Mouse (Mus musculus) megakaryocyte, adult 5-6 weeks (primary cell): ENCODE measurements around the gene 1700020N01Rik. TPM values are rescaled to one million over a fixed set of nuclear protein-coding genes. Genes with fewer than 3 reads are reported as not detected.

Experiments
- ATAC-seq: 2 replicates; pipeline ENCODE4 v1.8.0; 2016; ENCODE audit warnings: mild to moderate bottlenecking, inconsistent platforms; ENCODE audit not compliant: poor library complexity, severe bottlenecking
- total RNA-seq, 2 experiments: library from RNA; stranded (forward) in 1 of 2; stranded (reverse) in 1 of 2; fragments of 153-499, 151-499 nt in 1 of 2; fragments of 221-1000, 200-1000 nt in 1 of 2; gene quantifications; 2 replicates each; pipeline versions ENCODE4 v1.2.3 to v1.2.4; 2015 to 2017

1700020N01Rik gene
- total RNA-seq, 2 experiments from 2014 or later: not detected

DNA sequence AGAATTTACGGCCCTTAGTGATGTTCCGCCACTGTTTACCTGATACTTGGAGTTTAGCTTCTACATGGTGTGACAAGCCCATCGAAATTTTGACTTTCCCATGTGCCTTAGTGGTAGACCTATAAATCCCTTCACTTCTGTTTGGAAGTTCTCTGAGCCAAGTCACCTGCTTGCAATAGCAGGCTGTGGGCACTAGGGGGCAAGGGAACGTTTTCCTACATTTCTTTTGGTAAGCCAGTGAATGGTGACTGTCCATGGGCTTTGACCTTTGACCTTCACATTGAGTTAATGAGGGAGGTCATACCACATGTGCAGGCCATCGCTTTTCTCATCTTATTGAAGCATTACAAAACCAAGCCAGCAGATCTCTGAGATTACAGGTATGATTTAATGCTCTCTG, 8.0 kb downstream of the 1700020N01Rik start:
- peak; percentile 84 for ATAC-seq

DNA sequence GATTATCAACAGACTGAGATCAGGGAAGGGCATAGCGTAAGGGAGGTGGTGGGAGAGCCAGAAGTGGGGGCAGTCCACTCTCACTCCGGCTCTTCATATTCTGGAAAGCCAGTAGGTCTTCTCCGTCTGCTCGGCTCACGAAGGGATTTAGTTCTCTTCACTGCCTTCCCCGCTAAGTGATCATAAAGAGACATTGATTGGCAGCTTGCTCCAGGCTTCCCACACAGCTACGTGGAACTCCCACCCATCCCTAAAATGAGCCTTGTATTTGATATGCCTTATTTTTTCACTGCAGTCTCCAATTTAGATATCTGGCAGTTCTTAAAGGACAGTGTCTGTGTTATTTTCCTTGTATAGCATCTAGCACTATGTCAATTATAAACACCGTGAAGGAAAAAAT, 11.5 kb downstream of the 1700020N01Rik start:
- ATAC-seq: no peak

DNA sequence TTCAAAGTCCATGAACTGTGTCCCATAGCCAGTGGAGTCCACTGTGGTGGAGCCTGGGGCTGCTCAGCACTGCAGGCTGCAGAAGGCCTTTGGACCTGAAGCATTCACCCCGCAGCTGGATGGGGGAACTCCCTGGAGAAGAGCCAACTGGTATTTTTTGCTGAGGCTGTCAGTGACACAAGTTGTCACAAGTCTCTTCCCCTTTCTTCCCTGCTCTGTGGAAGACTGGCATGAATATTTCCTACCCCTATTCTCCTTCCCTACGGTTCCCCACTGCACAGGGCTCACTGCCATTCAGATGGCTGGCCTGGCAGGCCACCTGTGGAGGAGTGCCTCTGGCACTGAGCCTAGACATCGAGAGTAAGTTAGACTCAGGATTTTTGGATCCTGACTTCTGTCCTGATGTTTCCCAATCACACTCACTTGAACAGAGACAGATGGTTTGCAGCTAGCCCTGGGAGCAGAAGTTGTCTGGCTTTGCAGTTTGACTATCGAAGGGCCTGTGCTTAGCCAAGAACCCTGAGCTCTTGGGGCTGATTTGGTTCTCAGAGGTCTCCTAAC, 12.1 kb downstream of the 1700020N01Rik start:
- ATAC-seq: peak; percentile 59

DNA sequence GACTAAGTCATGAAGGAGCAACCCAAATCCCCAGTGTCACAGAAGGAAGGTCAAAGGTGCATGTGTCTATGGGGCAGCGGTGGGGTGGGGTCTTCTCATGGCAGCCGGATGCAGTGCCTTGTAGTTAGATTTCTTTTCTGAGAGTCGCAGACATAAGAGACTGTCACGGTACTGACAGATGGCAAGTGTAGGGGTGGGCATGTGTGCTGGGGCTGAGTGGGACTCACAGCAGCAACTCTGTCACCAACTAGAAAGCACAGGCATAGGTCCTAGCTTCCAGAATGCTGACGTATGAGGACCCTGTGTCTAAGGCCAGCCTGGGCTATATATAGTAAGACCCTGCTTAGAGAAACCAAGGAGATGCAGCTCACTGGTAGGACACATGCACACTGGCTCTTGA, 12.7 kb downstream of the 1700020N01Rik start:
- ATAC-seq: no peak

DNA sequence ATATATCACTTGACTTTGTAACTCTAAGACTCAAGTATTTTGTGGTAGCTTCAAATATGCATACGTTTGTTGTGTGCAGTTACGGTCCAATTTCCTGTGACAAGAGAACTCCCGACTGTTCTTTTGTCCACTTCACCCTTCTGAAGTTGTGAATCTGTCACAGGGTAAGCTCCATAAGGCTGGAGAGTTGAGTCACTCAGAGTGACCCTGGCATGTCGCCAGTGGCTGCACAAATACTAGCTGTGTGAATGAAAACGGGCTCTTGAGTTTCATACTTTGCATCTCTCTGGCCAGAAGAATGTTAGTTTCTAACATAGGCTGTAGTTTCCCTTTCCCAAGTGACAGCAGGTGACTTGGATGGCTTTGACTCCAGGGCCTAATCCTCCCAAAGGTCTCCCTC, 14.0 kb downstream of the 1700020N01Rik start:
- ATAC-seq: no peak

DNA sequence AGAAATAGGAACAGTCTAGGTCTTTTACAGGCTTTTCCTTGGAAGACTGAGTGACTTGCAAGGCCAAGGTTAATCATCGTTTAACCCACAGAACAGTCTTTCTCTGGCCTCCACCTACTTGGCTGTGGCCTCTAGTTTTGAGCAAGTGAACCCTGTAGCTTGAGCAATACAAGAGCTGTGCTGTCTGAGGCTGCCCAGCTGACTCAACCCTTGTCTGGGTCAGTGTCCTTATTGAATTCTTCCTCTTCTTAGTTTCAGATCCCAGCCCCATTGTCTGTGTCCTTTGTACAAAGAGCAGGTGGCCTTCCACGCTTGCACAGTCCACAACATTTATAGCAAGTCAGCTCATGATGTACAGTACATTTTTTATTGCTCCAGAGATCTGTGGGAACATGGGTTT, 16.6 kb downstream of the 1700020N01Rik start:
- ATAC-seq: peak; percentile 87

DNA sequence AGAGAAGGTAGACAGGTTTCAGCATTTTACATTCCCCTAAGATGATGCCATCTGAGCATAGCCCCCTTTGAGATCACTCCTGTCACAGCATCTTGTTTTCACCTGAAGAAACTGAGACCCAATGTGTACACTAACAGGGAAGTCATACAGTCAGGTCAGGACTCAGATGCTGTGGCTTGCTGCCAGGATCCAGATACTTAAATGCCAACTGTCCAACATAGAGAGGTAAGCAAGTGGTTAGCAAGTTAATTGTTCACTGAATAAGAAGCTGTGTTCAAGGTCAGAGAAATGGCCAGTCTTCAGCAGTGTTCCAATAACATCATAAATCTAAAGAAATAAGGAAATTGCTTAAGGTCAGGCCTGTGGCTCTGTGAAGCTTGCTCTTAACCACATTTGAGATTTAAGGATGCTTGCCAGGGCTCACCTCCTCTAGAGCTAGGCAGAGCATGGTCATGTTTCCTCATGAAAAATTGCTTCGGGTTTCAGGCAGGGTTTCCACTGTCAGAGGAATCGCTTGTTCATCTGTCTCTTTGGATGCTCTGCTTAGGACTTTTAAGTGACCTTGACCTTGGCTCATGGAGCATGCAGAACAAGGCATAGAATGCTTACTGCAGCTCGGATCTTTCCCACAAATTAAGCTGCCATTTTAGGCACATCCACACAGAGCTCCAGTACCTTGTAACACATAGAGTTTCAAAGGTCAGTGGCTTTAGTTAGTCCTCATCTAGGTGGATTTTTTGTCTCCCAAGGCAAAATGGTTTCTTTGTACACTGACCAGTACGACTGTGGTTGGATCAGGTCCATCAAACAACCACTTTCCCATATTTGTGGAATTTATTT, 20.3 kb downstream of the 1700020N01Rik start:
- ATAC-seq: no peak

DNA sequence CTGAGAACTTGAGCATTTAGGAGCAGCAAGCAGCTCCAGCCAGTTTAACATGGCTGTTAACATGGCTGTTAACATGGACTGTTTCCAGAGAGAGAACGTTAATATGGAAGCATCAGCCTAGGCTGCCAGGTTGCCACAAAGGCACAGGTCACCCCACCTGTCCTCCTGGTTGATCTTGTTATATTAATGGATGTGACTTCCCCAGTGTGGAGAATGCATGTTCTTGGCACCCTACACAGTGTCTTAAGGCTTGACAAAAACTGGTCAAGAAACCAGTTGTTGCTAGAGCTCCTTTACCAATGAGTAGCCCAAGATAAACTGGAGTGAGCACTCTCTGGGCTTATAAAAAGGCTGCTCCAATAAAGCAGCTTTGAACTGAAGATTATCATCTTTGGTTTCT, 21.6 kb downstream of the 1700020N01Rik start:
- no peak for ATAC-seq

DNA sequence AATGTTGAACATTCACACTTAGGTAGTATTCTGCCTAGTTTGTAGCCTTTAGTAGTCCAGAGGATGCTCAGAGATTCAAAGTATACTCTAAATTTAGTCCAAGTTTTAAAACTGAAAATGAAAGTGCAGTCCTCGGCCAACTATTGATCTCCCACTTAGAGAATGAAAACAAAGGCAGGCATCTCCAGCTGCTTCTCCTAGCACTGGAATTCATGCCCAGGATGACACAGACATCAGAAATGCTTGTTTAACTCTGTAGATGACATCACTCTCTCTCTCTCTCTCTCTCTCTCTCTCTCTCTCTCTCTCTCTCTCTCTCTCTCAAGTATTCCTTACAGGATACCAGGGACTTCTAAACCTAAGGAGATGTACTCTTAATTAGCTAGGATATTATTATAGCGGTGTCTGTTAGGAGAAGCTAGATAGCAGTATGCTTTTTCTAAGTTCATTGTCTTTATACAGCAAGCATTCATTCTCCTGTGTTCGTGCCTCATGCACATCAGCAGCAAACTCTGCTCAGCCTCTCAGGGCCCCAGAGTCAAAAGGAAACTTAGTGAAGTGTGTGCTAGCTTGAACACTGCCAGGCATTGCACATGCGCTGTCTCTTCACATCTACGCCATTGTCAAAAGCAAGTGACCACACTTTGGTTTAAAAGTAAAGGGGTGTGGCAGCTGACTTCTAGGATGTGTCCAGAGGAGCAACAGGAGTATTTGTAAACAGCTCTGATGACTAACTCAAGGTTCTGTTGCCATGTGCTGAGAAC, 26.0 kb downstream of the 1700020N01Rik start:
- no peak for ATAC-seq

DNA sequence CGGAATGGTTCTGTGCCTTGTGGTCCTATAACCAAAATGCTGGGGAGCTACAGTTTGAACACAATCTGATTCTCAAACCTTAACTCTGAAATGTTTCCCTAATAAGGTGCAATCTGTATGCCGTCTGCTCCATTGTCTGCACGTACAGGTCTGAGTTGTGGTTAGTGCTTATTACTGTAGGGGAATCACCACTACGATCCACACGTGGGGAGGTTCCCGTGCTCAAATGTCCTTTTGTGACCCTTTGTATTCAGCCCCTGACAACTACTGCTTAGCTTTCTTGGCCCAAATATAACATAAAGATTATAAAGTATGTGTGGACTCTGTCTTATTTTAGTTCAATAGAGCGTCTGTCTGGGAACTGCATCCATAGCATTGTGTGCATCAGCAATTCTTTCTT, 29.1 kb downstream of the 1700020N01Rik start:
- ATAC-seq: no peak

DNA sequence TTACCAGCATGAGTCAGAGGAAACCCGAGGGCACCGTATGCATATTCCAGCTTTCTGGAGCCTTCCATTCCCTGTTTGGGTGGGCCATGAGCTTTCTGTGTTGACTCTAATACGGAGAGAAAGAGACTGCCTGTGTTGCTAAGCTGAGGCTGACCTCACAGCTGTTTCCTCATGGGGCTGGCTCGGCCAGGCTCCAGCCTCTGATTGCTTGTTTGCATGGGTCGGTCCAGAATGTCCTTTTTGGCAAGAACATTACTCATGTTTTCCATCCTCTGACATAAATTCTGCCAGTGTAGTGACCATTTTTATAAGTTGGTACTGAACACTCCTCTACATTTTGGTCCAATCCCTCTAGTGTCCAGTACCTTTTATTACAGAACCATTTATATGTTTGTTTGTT, 35.6 kb downstream of the 1700020N01Rik start:
- no peak for ATAC-seq

DNA sequence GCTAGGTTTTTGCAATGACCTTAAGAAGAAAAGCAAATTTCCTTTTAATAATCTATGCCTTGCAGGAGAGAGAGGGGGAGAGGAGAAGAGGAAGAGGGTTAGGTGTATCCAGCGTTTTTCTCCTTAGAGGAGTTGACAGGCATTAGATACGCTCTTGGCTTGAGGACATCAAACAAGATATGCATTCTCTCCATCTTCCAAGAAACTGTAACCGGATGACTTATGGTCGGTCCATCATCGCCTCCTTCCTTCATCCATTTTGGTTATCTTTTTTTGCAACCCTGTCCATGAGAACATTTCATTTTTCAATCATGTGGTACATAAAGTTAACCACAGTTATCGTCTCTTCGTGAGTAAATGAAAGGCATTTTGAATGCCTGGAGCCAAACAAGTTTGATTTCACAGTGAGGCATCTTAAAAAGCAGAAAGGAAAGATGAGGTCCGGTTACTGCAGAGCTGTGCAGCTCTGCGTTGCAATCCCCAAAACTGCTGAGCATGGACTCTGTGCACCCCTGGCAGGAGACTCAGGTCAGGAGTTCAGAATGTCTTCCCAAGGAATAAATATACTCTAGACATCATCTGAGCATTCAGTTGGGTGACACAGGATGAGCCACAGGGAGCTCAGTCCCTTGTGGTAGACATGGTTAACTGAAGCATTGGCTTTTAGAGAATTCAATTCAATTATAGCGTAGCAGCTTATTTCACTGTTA, 36.2 kb downstream of the 1700020N01Rik start:
- no peak for ATAC-seq

DNA sequence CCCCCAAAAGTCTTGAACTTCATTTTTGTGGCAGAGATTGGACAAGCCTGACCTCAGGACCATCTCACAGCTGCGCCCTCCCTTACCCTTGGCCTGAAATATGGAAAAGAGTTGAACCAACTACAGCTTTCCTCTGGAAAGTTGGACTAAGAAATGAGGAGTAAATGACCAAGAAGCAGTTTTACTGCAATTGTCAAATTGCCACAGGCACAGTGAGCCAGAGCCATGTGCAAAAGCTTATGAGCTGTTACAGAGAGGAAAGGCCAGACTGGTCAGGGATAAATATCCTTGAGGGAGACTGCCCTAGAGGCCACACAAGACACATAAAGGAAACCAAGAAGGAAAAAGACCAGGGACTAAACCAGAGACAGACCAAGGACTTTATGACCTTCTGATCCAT, 38.5 kb downstream of the 1700020N01Rik start:
- ATAC-seq: no peak

DNA sequence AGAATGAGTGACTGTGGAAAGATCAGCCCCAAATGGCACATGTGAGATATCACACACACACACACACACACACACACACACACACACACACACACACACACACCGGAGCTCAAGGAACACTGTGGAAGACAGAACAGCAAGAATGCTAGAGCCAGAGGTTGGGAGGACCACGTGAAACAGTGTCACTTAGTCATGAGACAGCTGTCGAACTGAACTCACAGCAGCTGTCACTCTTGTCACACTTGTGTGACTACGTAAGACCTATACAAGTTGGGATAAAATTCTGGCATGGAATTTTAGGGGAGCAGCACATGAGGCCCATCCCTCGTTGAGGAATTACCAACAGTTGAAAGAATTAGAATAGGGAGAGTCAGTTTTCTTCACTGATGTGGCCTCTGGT, 39.7 kb downstream of the 1700020N01Rik start:
- no peak for ATAC-seq

DNA sequence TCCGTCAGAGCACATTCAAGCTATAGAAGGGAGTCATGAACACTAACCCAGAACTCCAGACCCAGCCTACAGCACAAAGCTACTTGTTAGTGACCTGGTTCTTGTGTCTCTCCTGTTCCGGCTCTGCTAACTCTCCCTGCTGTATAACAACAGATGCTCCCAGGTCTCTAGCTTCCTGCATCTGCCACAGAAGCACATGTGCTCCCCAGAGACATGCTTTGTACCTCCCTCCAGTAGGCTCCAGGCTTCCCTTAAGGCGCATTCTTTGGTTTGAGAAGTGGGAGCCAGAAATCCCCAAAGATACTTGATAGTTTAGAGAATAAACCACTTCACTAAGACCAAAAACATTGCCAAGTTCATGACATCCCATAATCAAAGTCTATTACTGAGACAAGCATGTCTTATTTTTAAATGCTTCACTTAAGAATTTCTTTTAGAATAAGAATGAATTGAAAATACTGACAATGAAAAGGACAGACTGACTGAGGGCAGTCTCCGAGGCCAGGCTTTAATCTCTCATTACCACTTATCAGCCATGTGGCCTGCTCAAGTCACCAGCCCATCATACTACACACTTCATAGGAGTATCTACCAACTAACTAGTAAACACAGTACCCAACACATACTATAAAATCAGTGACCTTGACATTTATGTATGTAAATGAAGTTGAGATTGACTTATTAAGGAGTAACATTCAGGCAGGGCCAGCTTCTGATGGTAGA, 43.2 kb downstream of the 1700020N01Rik start:
- ATAC-seq: no peak

DNA sequence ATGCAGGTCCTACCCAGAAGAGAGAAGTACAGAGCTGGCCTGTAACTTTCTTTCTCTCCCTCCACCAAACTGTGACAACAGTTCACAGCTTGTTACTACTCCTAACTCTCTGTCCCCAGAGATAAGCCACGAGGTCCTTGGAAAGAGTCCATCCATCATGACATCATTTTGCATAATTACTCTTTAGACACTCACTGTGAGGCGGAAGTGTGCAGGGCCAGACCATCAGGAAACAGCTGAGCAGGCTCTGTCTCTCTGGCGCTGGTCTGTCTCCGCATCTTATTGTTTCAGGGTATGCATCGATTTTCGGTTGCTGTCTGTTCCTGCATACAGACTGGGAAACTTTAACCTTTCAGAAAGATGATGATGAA, 43.8 kb downstream of the 1700020N01Rik start:
- ATAC-seq: no peak

DNA sequence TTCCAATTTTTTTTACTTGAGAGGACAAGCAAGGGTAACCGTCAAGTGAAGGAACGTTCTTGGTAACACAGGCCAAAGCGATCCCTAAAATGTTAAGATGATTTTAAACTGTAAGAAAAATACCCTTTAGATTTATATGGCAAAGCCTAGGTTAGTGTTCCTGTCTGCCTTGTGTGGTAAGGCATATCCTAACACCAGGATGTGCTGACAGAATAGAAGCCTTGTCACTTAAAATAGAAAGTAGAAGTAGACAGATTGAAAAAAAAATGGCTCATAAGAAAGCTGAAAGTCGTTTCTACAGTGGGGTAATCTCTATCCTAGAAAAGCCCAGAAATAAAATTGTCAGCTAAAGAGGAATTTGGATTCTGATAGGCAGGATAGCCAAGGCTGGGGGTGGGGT, 58.4 kb downstream of the 1700020N01Rik start:
- ATAC-seq: no peak

DNA sequence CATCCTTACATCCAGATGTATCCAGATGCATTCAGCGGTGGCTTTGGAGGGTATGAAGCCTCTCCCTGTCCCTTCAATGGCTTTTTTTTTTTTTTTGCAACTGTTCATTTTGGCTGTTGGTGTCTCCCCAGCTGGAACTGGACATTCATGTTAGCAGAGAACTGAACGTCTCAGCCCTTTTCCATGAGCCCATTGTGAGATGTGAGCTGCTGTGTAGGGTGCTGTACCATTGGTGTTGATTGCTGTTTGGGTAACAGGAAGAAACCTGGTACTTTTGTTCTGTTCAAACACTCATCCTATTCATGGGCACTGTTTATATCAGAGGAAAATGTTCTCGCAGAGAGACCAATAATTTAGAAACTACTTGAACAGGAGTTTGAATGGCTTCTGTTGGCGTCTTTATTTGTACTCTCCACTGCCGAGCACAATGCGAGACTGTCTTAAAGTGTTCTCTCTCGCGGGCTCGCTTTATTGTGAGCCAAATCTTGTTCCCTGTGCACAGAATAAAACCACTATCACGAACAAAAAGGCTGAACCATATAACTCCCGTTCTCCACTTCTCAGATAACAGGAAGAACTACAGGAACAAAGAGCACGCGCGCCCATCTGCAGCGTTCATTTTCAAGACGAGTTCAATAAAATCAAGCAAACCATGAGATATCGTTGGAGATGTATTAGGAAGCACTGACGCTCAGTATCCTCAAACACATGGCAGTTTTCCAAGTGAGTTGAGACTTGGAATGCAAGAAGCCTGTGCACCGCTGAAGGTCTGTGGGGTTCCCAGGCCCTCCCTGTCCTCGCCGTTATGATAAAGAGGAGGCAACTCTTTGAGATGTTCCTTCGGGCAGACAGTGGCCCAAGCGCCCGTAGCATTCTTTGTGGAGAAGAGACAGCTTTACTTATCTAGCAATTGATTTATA, 59.7 kb downstream of the 1700020N01Rik start:
- no peak for ATAC-seq

DNA sequence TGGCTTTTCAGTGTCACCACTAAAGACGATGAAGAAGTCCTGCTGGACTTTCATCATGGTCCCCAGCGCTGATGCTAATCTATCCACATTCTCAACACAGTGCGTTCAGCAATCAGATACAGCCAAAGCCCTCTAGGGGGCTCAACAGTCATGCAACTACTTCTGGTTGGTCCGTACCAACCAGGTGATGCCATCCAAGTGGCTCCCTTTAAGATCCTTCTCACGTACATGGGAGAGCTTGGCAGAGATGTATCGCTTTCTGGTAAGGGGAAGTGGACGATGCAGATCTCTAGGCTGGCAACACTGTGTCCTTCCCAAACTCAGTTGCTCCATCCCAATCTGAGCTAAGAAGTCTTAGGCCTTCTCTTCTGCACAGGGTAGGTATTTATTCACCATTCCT, 60.5 kb downstream of the 1700020N01Rik start:
- ATAC-seq: no peak
